Mouse (Mus musculus): ENCODE results near the gene Necab3. TPM values are rescaled to one million over a fixed set of nuclear protein-coding genes. Genes with fewer than 3 reads are reported as not detected.

The Necab3 gene
- polyA plus RNA-seq, 1 experiment from 2014 or later = 25.7 TPM

DNA sequence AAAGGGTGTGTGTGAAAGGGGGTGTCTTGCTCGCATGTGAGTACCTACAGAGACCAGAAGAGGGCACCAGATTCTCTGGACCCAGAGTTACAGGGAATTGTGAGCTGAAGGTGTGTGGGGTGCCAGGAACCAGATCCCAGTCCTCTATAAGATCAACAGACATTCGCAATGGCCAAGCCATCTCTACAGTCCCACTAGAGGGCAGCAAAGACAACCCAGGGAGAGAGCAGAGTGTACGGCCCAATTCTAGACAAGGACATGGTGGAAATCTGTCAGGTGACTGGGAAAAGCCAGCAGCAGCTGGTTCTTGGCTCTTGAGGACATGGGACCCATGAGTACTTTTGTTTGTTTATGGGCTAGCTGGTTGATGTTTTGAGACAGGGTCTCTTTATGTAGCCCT is 34.3 kb upstream of the Necab3 start:
- WGBS = 77% methylated on average over 3 of the region's 3 CpGs
- no peak for ATAC-seq
- Histone ChIP-seq H3K4me3 (ENCODE audit: low read length) (no peak overlapping the region), H3K9me3 (ENCODE audit: control insufficient read depth, low read length) (no peaks in the 10 kb centered on the region), H3K4me1 (ENCODE audit: control insufficient read depth, insufficient read depth, low read depth, low read length) (no peaks in the 10 kb centered on the region), H3K36me3 (ENCODE audit: control insufficient read depth, insufficient read depth, low read length) (no peaks in the 10 kb centered on the region), H3K27ac (ENCODE audit: low read depth, low read length) (no peak overlapping the region), H3K4me2 (ENCODE audit: low read length) (no peak overlapping the region), H3K9ac (ENCODE audit: low read depth, low read length) (no peak overlapping the region), H3K27me3 (replicated peaks; ENCODE audit: control insufficient read depth, insufficient read depth, low read length) (no peaks in the 10 kb centered on the region)

DNA sequence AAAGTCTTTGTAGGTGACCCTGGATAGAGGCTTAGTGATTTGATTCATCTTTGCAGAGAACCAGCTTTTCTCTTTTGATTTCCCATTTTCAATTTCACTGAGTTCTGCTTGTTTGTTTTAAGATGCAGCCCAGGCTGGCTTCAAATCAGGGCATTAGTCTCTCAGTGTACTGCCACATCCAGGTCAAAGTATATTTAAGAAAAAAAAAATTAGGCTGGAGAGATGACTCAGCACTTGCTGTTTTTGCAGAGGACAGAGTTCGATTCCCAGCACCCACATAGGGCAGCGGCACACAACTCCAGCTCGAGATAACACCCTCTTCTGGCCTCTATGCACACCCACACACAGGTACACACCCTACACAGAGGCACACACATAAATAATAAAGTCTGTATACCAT is 32.5 kb upstream of the Necab3 start:
- 91% methylated on average over 3 of the region's 3 CpGs for WGBS
- ATAC-seq = no peak
- no peaks in the 10 kb centered on the region for H3K27me3 ChIP-seq (replicated peaks; ENCODE audit: control insufficient read depth, insufficient read depth, low read length)
- no peak overlapping the region for H3K4me3 ChIP-seq (ENCODE audit: low read length)
- no peaks in the 10 kb centered on the region for H3K36me3 ChIP-seq (ENCODE audit: control insufficient read depth, insufficient read depth, low read length)
- no peaks in the 10 kb centered on the region for H3K4me1 ChIP-seq (ENCODE audit: control insufficient read depth, insufficient read depth, low read depth, low read length)
- H3K9me3 ChIP-seq (ENCODE audit: control insufficient read depth, low read length) = no peaks in the 10 kb centered on the region
- no peak overlapping the region for H3K9ac ChIP-seq (ENCODE audit: low read depth, low read length)
- no peak overlapping the region for H3K27ac ChIP-seq (ENCODE audit: low read depth, low read length)
- no peak overlapping the region for H3K4me2 ChIP-seq (ENCODE audit: low read length)

DNA sequence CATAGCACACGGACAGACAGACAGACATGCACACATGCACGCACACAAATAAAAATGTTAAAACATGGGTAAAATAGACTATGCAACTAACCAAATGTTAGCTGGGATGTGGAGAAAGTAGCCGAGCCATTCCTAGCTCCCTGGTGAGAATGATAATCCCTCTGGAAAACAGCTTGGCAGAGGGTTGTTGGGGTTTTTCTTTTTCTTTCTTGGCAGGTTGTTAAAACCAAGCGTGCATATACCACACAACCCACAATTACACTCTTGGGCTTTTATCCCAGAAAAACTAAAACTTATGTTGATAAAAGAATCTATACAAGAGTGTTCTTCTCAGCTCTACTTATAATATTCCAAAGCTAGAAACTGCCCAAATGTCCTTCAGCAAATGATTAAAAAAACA is 30.4 kb upstream of the Necab3 start:
- Histone ChIP-seq H3K27me3 (replicated peaks; ENCODE audit: control insufficient read depth, insufficient read depth, low read length) (no peaks in the 10 kb centered on the region), H3K36me3 (ENCODE audit: control insufficient read depth, insufficient read depth, low read length) (no peaks in the 10 kb centered on the region), H3K4me2 (ENCODE audit: low read length) (no peak overlapping the region), H3K4me3 (ENCODE audit: low read length) (no peak overlapping the region), H3K27ac (ENCODE audit: low read depth, low read length) (no peak overlapping the region), H3K4me1 (ENCODE audit: control insufficient read depth, insufficient read depth, low read depth, low read length) (peaks cover 14% of the 10 kb centered on the region), H3K9me3 (ENCODE audit: control insufficient read depth, low read length) (no peaks in the 10 kb centered on the region), H3K9ac (ENCODE audit: low read depth, low read length) (no peak overlapping the region)
- no peak for ATAC-seq
- WGBS = 73% methylated on average over 4 of the region's 4 CpGs

GRCm38 (mm10) chr2:154586405-154586804 is 27.7 kb upstream of the Necab3 start:
- WGBS = 74% methylated on average over 5 of the region's 5 CpGs
- H3K4me1 ChIP-seq (ENCODE audit: control insufficient read depth, insufficient read depth, low read depth, low read length) = peaks cover 17% of the 10 kb centered on the region
- no peak for ATAC-seq
- no peak overlapping the region for H3K4me3 ChIP-seq (ENCODE audit: low read length)
- H3K4me2 ChIP-seq (ENCODE audit: low read length) = no peak overlapping the region
- H3K9me3 ChIP-seq (ENCODE audit: control insufficient read depth, low read length) = no peaks in the 10 kb centered on the region
- no peaks in the 10 kb centered on the region for H3K27me3 ChIP-seq (replicated peaks; ENCODE audit: control insufficient read depth, insufficient read depth, low read length)
- no peak overlapping the region for H3K27ac ChIP-seq (ENCODE audit: low read depth, low read length)
- H3K9ac ChIP-seq (ENCODE audit: low read depth, low read length) = no peak overlapping the region
- no peaks in the 10 kb centered on the region for H3K36me3 ChIP-seq (ENCODE audit: control insufficient read depth, insufficient read depth, low read length)

- no peaks in the 10 kb centered on the region for H3K27me3 ChIP-seq (replicated peaks; ENCODE audit: control insufficient read depth, insufficient read depth, low read length)
- peak overlapping the region; percentile 6; the same call in 1 of the 2 replicates for H3K4me2 ChIP-seq (ENCODE audit: low read length)
- H3K27ac ChIP-seq (ENCODE audit: low read depth, low read length) = peak overlapping the region; percentile 52; the same call in 1 of the 2 replicates
- WGBS = 40% methylated on average over 17 of the region's 17 CpGs
- H3K9ac ChIP-seq (ENCODE audit: low read depth, low read length) = no peak overlapping the region
- no peaks in the 10 kb centered on the region for H3K9me3 ChIP-seq (ENCODE audit: control insufficient read depth, low read length)
- ATAC-seq = peak; percentile 44; the same call in 1 of the 2 replicates
- no peaks in the 10 kb centered on the region for H3K36me3 ChIP-seq (ENCODE audit: control insufficient read depth, insufficient read depth, low read length)
- H3K4me1 ChIP-seq (ENCODE audit: control insufficient read depth, insufficient read depth, low read depth, low read length) = peaks cover 17% of the 10 kb centered on the region
- H3K4me3 ChIP-seq (ENCODE audit: low read length) = no peak overlapping the region
Observed at GRCm38 (mm10) chr2:154584931-154585601, 26.4 kb upstream of the Necab3 start.

GRCm38 (mm10) chr2:154583906-154584872 is 25.5 kb upstream of the Necab3 start:
- Histone ChIP-seq H3K27me3 (replicated peaks; ENCODE audit: control insufficient read depth, insufficient read depth, low read length) (no peaks in the 10 kb centered on the region), H3K4me3 (ENCODE audit: low read length) (no peak overlapping the region), H3K4me1 (ENCODE audit: control insufficient read depth, insufficient read depth, low read depth, low read length) (peaks cover 17% of the 10 kb centered on the region), H3K27ac (ENCODE audit: low read depth, low read length) (peak overlapping the region; percentile 52), H3K9ac (ENCODE audit: low read depth, low read length) (no peak overlapping the region), H3K9me3 (ENCODE audit: control insufficient read depth, low read length) (no peaks in the 10 kb centered on the region), H3K36me3 (ENCODE audit: control insufficient read depth, insufficient read depth, low read length) (no peaks in the 10 kb centered on the region), H3K4me2 (ENCODE audit: low read length) (peak overlapping the region; percentile 6; the same call in 1 of the 2 replicates)
- 39% methylated on average over 15 of the region's 15 CpGs for WGBS
- ATAC-seq = peak; percentile 90

GRCm38 (mm10) chr2:154581421-154581820 is 22.7 kb upstream of the Necab3 start:
- no peaks in the 10 kb centered on the region for H3K27me3 ChIP-seq (replicated peaks; ENCODE audit: control insufficient read depth, insufficient read depth, low read length)
- no peak overlapping the region for H3K4me3 ChIP-seq (ENCODE audit: low read length)
- no peak overlapping the region for H3K27ac ChIP-seq (ENCODE audit: low read depth, low read length)
- H3K9ac ChIP-seq (ENCODE audit: low read depth, low read length) = no peak overlapping the region
- 94% methylated on average over 1 of the region's 1 CpGs for WGBS
- H3K9me3 ChIP-seq (ENCODE audit: control insufficient read depth, low read length) = no peaks in the 10 kb centered on the region
- H3K4me1 ChIP-seq (ENCODE audit: control insufficient read depth, insufficient read depth, low read depth, low read length) = peaks cover 25% of the 10 kb centered on the region
- ATAC-seq = no peak
- H3K36me3 ChIP-seq (ENCODE audit: control insufficient read depth, insufficient read depth, low read length) = no peaks in the 10 kb centered on the region
- H3K4me2 ChIP-seq (ENCODE audit: low read length) = no peak overlapping the region

DNA sequence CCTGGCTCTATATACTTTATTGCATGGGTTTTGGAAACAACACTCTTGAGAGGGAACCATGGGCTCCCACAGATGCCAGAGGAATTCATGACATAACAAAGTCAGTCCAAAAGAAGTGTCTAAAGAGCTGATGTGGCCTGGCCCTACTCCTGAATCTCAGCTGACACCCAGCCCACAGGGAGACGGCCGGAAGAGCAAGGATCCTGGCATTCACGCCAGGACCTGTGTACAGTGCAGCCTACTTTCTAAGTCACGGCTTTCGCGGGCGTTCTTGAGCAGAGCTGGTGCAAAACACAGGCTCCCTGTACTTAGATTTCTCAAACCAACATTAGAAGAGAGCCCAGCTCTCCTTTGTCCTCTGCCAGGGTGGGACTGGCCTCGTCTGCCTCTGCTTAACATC is 21.9 kb upstream of the Necab3 start:
- WGBS = 76% methylated on average over 8 of the region's 8 CpGs
- Histone ChIP-seq H3K9ac (ENCODE audit: low read depth, low read length) (no peak overlapping the region), H3K4me1 (ENCODE audit: control insufficient read depth, insufficient read depth, low read depth, low read length) (peaks cover 22% of the 10 kb centered on the region), H3K27ac (ENCODE audit: low read depth, low read length) (no peak overlapping the region), H3K9me3 (ENCODE audit: control insufficient read depth, low read length) (no peaks in the 10 kb centered on the region), H3K4me2 (ENCODE audit: low read length) (no peak overlapping the region), H3K27me3 (replicated peaks; ENCODE audit: control insufficient read depth, insufficient read depth, low read length) (no peaks in the 10 kb centered on the region), H3K36me3 (ENCODE audit: control insufficient read depth, insufficient read depth, low read length) (no peaks in the 10 kb centered on the region), H3K4me3 (ENCODE audit: low read length) (no peak overlapping the region)
- ATAC-seq = no peak

- Histone ChIP-seq H3K4me1 (ENCODE audit: control insufficient read depth, insufficient read depth, low read depth, low read length) (peaks cover 8% of the 10 kb centered on the region), H3K4me3 (ENCODE audit: low read length) (no peak overlapping the region), H3K27ac (ENCODE audit: low read depth, low read length) (no peak overlapping the region), H3K4me2 (ENCODE audit: low read length) (no peak overlapping the region), H3K9ac (ENCODE audit: low read depth, low read length) (no peak overlapping the region; the same call in 1 of the 2 replicates), H3K36me3 (ENCODE audit: control insufficient read depth, insufficient read depth, low read length) (no peaks in the 10 kb centered on the region), H3K9me3 (ENCODE audit: control insufficient read depth, low read length) (no peaks in the 10 kb centered on the region), H3K27me3 (replicated peaks; ENCODE audit: control insufficient read depth, insufficient read depth, low read length) (no peaks in the 10 kb centered on the region)
- 49% methylated on average over 6 of the region's 6 CpGs for WGBS
- 0 out of 2 replicates have a peak, but pooled peaks have one; percentile 20 for ATAC-seq
Observed at GRCm38 (mm10) chr2:154577744-154578067, 19.0 kb upstream of the Necab3 start.
